Mouse (Mus musculus) lung, adult 2 months (tissue): ENCODE data around the gene Zfp648.

ENCODE experiments used
- CTCF ChIP-seq: fragments of 200-500 bp; IDR thresholded peaks from 2 replicates; pipeline ENCODE4 v1.5.1; 2011; ENCODE audit warnings: mild to moderate bottlenecking, low read length, control low read depth; ENCODE audit not compliant: insufficient read depth
- POLR2A ChIP-seq: fragments of 200-500 bp; IDR thresholded peaks from 2 replicates; pipeline ENCODE4 v1.6.1; 2011; ENCODE audit warnings: low read depth, mild to moderate bottlenecking, control low read depth, low read length, borderline replicate concordance; ENCODE audit errors: extremely low read depth

DNA sequence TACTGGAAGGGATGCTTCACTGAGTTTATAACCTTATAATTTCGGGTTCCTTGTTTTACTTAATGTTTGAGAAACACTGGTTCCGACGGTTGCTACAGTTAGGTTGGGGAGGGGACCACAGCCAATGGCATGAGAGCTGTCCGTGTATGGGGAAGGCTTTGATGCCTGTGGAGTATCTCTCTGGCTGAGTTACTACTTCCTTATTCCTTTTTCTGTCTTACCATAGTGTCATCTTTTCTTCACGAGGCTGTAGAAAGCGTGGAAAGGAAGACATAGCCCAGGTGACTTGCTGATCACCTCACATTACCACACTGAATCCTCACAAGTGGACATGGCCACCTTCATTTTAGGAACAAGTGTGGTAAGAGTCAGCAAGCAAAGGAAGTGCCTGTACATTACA lies 32.0 kb downstream of the Zfp648 start:
- TF ChIP-seq CTCF = no peak
- TF ChIP-seq POLR2A = no peak
